Mouse (Mus musculus): ENCODE measurements at regions not wholly inside any gene's neighbourhood (a gene's known extent, or its start where the extent isn't known, plus 50 kb on each side); places are given as distances from the start of the nearest gene placed in this dataset.

GRCm38 (mm10) chr14:118374819-118375520, 108.2 kb downstream of the Gm9376 start:
- Histone ChIP-seq H3K9ac (no peak overlapping the region), H3K36me3 (replicated peaks) (no peaks in the 10 kb centered on the region), H3K4me2 (no peak overlapping the region), H3K4me1 (replicated peaks) (no peaks in the 10 kb centered on the region), H3K27me3 (peaks cover 8% of the 10 kb centered on the region; the same call in 1 of the 2 replicates), H3K4me3 (replicated peaks) (no peak overlapping the region), H3K27ac (replicated peaks) (no peak overlapping the region), H3K9me3 (replicated peaks) (no peaks in the 10 kb centered on the region)
- WGBS (ENCODE audit: insufficient replicate concordance) = 76% methylated on average over 10 of the region's 10 CpGs
- ATAC-seq (ENCODE audit: insufficient read depth) = no peak

- no peak for ATAC-seq (ENCODE audit: insufficient read depth)
- 0 out of 2 replicates have a peak, but pooled peaks cover 4% of the 10 kb centered on the region for H3K27me3 ChIP-seq
- H3K27ac ChIP-seq (replicated peaks) = no peak overlapping the region
- no peak overlapping the region for H3K4me2 ChIP-seq
- H3K9ac ChIP-seq = no peak overlapping the region
- H3K36me3 ChIP-seq (replicated peaks) = no peaks in the 10 kb centered on the region
- 79% methylated on average over 12 of the region's 12 CpGs for WGBS (ENCODE audit: insufficient replicate concordance)
- H3K4me1 ChIP-seq (replicated peaks) = no peaks in the 10 kb centered on the region
- H3K4me3 ChIP-seq (replicated peaks) = no peak overlapping the region
- no peaks in the 10 kb centered on the region for H3K9me3 ChIP-seq (replicated peaks)
Observed at GRCm38 (mm10) chr14:118375641-118376040, 108.9 kb downstream of the Gm9376 start.

DNA sequence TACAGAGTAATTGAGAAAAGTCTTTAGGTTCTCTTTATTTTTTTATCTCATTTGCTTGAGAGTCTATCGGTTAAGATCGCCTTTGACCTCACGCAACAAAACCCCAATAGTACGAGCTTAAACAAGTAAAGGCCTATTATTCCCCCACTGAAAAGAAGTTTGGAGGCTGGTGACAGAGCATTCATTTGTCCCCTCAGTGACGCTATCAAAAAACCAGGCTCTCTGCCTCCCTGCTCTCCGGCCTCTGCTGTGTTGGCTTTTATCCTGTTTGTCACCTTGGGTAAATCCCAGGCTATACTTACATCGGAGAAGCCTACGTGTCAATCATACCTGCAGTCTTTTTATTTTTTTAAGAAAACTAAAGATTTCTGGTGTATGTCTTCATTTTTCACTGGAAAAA, 112.9 kb downstream of the Gm9376 start:
- no peak overlapping the region for H3K9ac ChIP-seq
- no peaks in the 10 kb centered on the region for H3K4me1 ChIP-seq (replicated peaks)
- 72% methylated on average over 8 of the region's 8 CpGs for WGBS (ENCODE audit: insufficient replicate concordance)
- ATAC-seq (ENCODE audit: insufficient read depth) = no peak
- no peaks in the 10 kb centered on the region for H3K9me3 ChIP-seq (replicated peaks)
- no peaks in the 10 kb centered on the region for H3K36me3 ChIP-seq (replicated peaks)
- H3K4me2 ChIP-seq = no peak overlapping the region
- no peak overlapping the region for H3K27ac ChIP-seq (replicated peaks)
- H3K27me3 ChIP-seq = no peaks in the 10 kb centered on the region
- no peak overlapping the region for H3K4me3 ChIP-seq (replicated peaks)

GRCm38 (mm10) chr14:118385529-118385932, 118.8 kb downstream of the Gm9376 start:
- Histone ChIP-seq H3K9me3 (replicated peaks) (no peaks in the 10 kb centered on the region), H3K36me3 (replicated peaks) (no peaks in the 10 kb centered on the region), H3K4me1 (replicated peaks) (0 out of 2 replicates have a peak, but pooled peaks cover 2% of the 10 kb centered on the region), H3K27me3 (no peaks in the 10 kb centered on the region), H3K4me3 (replicated peaks) (no peak overlapping the region), H3K9ac (no peak overlapping the region), H3K27ac (replicated peaks) (no peak overlapping the region), H3K4me2 (no peak overlapping the region; the same call in 1 of the 2 replicates)
- WGBS (ENCODE audit: insufficient replicate concordance) = 5% methylated on average over 7 of the region's 7 CpGs
- no peak for ATAC-seq (ENCODE audit: insufficient read depth)

DNA sequence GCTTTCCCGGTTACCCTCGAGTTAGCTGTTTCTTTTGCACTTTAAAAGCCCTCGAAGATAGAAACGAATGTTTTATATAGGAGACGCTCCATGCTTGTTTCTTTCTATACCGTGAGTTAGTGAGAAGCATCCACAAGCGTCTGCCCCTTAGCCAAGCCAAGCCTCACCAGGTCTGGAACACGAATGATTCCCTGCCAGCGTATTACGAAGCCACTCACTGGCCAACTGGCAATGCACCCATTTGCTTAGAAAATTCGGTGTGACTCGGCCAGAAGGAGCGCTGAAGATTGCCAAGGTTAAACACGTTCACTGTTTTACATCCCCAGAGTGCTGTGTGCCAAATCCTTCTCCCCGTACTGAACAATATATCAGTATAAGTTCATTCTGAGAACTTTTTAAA, 121.3 kb downstream of the Gm9376 start:
- Histone ChIP-seq H3K9ac (no peak overlapping the region), H3K9me3 (replicated peaks) (no peaks in the 10 kb centered on the region), H3K4me2 (no peak overlapping the region), H3K36me3 (replicated peaks) (no peaks in the 10 kb centered on the region), H3K27me3 (no peaks in the 10 kb centered on the region), H3K4me1 (replicated peaks) (0 out of 2 replicates have a peak, but pooled peaks cover 2% of the 10 kb centered on the region), H3K27ac (replicated peaks) (no peak overlapping the region), H3K4me3 (replicated peaks) (no peak overlapping the region)
- 74% methylated on average over 15 of the region's 15 CpGs for WGBS (ENCODE audit: insufficient replicate concordance)
- ATAC-seq (ENCODE audit: insufficient read depth) = no peak

DNA sequence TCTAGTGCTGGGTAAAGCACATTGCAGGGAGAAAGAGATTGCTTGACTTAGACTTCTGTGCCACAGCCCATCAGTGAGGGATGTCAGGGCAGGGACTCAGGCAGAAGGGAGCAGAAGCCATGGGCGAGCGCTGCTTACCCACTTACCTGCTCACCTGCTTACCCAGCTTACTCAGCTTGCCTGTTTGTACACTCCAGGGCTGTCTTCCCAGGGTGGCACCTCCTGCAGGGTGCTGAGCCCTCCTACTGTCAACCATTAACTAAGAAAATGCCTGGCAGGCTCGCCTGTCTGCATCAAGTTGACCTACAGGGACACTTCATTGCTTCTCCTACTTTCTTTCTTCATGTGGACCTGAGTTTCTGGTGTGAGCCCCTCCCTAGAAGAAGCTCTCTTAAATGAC, 124.0 kb downstream of the Gm9376 start:
- H3K27ac ChIP-seq (replicated peaks) = no peak overlapping the region
- H3K9ac ChIP-seq = no peak overlapping the region
- ATAC-seq (ENCODE audit: insufficient read depth) = no peak
- H3K4me1 ChIP-seq (replicated peaks) = no peaks in the 10 kb centered on the region
- no peaks in the 10 kb centered on the region for H3K9me3 ChIP-seq (replicated peaks)
- H3K27me3 ChIP-seq = no peaks in the 10 kb centered on the region
- no peak overlapping the region for H3K4me3 ChIP-seq (replicated peaks)
- 41% methylated on average over 3 of the region's 3 CpGs for WGBS (ENCODE audit: insufficient replicate concordance)
- no peaks in the 10 kb centered on the region for H3K36me3 ChIP-seq (replicated peaks)
- H3K4me2 ChIP-seq = no peak overlapping the region

GRCm38 (mm10) chr14:118391561-118391960, 124.8 kb downstream of the Gm9376 start:
- H3K4me3 ChIP-seq (replicated peaks) = no peak overlapping the region
- no peaks in the 10 kb centered on the region for H3K27me3 ChIP-seq
- ATAC-seq (ENCODE audit: insufficient read depth) = no peak
- no peak overlapping the region for H3K4me2 ChIP-seq
- no peak overlapping the region for H3K27ac ChIP-seq (replicated peaks)
- no peak overlapping the region for H3K9ac ChIP-seq
- 71% methylated on average over 5 of the region's 5 CpGs for WGBS (ENCODE audit: insufficient replicate concordance)
- H3K36me3 ChIP-seq (replicated peaks) = no peaks in the 10 kb centered on the region
- H3K9me3 ChIP-seq (replicated peaks) = no peaks in the 10 kb centered on the region
- H3K4me1 ChIP-seq (replicated peaks) = no peaks in the 10 kb centered on the region

DNA sequence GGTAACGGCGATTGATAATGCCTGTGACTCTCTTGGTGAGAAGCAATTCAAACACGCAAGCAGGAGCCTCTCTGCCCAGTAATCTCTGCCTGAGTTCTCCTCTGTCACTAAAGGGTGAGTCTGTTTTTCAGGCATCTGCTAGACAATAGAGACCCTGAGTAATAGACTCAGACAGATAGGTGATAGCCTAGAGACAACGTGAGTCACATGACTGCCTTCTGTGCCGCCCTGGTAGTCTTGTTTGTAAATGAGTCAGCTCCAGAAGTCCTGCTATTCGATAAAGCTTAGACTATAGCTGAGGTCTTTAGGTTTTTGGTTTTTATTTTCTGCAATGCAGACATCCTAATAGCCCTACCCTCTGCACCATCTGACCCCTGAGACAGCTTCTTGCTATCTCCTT, 126.9 kb downstream of the Gm9376 start:
- Histone ChIP-seq H3K4me2 (no peak overlapping the region), H3K9me3 (replicated peaks) (no peaks in the 10 kb centered on the region), H3K4me3 (replicated peaks) (no peak overlapping the region), H3K27ac (replicated peaks) (no peak overlapping the region), H3K4me1 (replicated peaks) (no peaks in the 10 kb centered on the region), H3K9ac (no peak overlapping the region), H3K27me3 (no peaks in the 10 kb centered on the region), H3K36me3 (replicated peaks) (no peaks in the 10 kb centered on the region)
- ATAC-seq (ENCODE audit: insufficient read depth) = no peak
- 53% methylated on average over 6 of the region's 6 CpGs for WGBS (ENCODE audit: insufficient replicate concordance)

GRCm38 (mm10) chr14:118414275-118414674, 147.5 kb downstream of the Gm9376 start:
- H3K36me3 ChIP-seq (replicated peaks) = no peaks in the 10 kb centered on the region
- no peak for ATAC-seq (ENCODE audit: insufficient read depth)
- H3K27ac ChIP-seq (replicated peaks) = no peak overlapping the region
- peaks cover 9% of the 10 kb centered on the region; the same call in 1 of the 2 replicates for H3K27me3 ChIP-seq
- 55% methylated on average over 4 of the region's 4 CpGs for WGBS (ENCODE audit: insufficient replicate concordance)
- no peaks in the 10 kb centered on the region for H3K9me3 ChIP-seq (replicated peaks)
- H3K4me2 ChIP-seq = no peak overlapping the region
- no peak overlapping the region for H3K4me3 ChIP-seq (replicated peaks)
- no peak overlapping the region for H3K9ac ChIP-seq
- H3K4me1 ChIP-seq (replicated peaks) = no peaks in the 10 kb centered on the region

DNA sequence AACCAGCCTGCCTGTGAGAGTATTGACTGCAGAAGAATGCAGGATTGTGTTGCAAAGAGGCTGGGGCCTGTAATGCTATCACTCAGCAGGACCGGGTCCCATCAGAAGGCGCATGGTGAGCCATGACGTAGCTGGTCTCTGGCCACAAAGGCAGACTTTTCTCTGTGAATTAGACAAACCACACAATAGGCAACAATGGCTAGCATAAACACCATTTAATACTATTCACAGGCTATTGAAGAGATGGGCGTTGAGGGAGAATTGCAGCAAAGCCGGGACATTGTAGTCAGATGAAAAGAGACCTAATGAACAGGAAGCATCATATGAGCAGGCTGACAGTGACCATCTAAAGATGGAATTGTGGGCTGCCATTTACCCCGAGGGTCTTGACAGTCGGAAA, 149.4 kb downstream of the Gm9376 start:
- no peaks in the 10 kb centered on the region for H3K9me3 ChIP-seq (replicated peaks)
- WGBS (ENCODE audit: insufficient replicate concordance) = 58% methylated on average over 7 of the region's 7 CpGs

DNA sequence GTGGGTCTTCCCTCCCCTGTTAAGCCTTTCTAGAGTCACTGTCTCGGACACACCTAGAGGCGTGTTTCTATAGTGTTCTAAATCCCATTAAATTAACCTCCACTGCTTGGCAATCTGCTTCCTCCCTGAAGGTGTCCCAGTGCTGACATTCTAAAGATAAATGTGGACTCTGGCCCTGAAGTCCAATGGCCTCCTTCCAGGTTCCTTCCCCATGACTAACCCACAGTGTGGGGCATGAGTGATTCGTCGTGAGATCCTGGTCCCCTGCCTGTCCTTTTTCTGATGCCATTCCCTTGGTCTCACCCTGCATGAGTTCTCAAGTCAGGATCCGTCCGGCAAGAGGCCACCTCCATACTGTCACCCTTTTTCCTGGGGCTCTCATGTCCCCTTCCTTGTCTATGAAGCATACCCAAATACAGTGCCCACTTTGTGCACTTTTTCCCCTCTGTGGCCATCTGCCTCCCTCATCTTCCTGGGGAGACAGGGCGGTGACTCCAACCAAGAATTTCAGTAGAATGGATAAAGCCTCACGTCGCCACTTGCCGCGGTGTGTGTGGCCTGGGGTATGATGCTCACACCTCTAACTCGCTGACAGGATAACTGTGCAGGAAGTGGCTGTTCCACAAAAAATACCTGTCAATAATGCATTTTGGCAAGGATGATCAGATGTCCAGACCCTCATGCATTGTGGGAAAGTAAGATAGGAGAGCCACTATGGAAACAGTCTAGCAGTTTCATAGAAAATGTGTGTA, 152.9 kb downstream of the Gm9376 start:
- ATAC-seq (ENCODE audit: insufficient read depth) = no peak
- Histone ChIP-seq H3K9me3 (replicated peaks) (no peaks in the 10 kb centered on the region), H3K27me3 (peaks cover 13% of the 10 kb centered on the region), H3K27ac (replicated peaks) (no peak overlapping the region), H3K9ac (no peak overlapping the region), H3K4me2 (no peak overlapping the region), H3K4me1 (replicated peaks) (peaks cover 9% of the 10 kb centered on the region; the same call in 1 of the 2 replicates), H3K4me3 (replicated peaks) (no peak overlapping the region), H3K36me3 (replicated peaks) (no peaks in the 10 kb centered on the region)
- WGBS (ENCODE audit: insufficient replicate concordance) = 72% methylated on average over 12 of the region's 12 CpGs

More for the DNA sequence above, 149.4 kb downstream of the Gm9376 start:
- H3K36me3 ChIP-seq (replicated peaks) = no peaks in the 10 kb centered on the region
- no peak overlapping the region for H3K9ac ChIP-seq
- H3K27me3 ChIP-seq = peaks cover 9% of the 10 kb centered on the region; the same call in 1 of the 2 replicates
- H3K4me2 ChIP-seq = no peak overlapping the region
- no peak for ATAC-seq (ENCODE audit: insufficient read depth)
- no peaks in the 10 kb centered on the region for H3K4me1 ChIP-seq (replicated peaks)
- no peak overlapping the region for H3K27ac ChIP-seq (replicated peaks)
- no peak overlapping the region for H3K4me3 ChIP-seq (replicated peaks)
